Mouse (Mus musculus) brain, embryonic 14.5 days (tissue): Measurements from ENCODE around the gene Inf2.

Source experiments
- CTCF ChIP-seq: fragments of 200-500 bp; IDR thresholded peaks from 2 replicates; pipeline ENCODE4 v1.5.1; 2012; ENCODE audit warnings: inconsistent platforms, mild to moderate bottlenecking, moderate library complexity, borderline replicate concordance; ENCODE audit not compliant: insufficient read depth, insufficient read length; ENCODE audit errors: extremely low read depth
- POLR2A ChIP-seq: fragments of 200-500 bp; IDR thresholded peaks from 2 replicates; pipeline ENCODE4 v1.6.1; 2012; ENCODE audit warnings: mild to moderate bottlenecking, inconsistent platforms, borderline replicate concordance; ENCODE audit not compliant: poor library complexity, insufficient read depth, insufficient read length, severe bottlenecking; ENCODE audit errors: extremely low read depth

DNA sequence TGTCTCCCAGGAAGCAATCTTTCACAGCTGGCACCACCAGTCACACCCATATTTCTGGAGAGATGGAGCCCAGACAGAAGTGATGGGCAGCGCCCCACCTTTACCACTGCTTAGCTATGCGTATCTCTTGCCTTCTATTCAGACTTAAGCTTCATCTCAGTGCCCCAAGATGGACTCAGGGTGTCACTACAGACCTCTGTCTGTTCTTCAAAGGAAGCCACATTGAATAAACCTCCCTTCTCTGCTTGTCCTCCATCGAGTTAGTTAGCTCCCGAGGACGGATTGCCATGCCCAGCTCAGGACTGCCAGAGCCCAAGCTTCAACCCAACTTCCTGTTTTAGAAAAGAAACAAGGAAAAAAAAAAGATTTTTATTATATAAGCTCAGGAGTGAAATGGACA is 26.1 kb upstream of the Inf2 start:
- TF ChIP-seq CTCF (no peak), POLR2A (no peak)
